Mouse (Mus musculus): ENCODE measurements around the gene Gm20388.
"Not testable (repeated sequence)": the region's sequence is repeated elsewhere in the genome, so short reads cannot be mapped to it uniquely, and the experiment has no call there.

Gene Gm20388

DNA sequence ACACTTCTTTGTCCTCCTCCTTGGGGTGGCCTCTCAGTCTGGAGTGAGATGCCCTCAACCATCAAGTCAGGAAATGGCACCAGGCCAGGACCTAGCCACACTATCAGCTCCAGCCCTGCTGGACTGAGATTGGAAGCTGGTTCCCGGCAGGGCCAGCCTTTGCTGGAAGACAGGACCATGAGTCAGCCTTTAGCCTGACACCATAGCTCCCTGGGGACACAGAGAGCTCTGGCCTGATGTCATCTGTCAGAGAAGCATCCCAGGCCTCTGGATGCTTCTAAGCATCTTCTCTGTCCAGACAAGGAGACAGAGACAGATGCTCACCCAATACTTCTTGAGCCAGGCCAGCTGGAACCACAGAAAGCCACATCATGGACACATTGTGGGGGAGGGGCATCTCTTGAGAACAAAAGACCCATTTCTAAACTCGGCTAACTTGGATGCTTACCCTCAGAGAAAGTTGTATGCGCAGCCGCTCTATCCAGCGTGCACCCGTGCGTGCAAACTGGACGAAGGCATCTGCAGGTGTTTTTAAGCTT, 3499.5 kb downstream of the Gm20388 start:
- no peak for DNase-seq (ENCODE audit: low read depth in 2 of 2, low spot score in 2 of 2)

DNA sequence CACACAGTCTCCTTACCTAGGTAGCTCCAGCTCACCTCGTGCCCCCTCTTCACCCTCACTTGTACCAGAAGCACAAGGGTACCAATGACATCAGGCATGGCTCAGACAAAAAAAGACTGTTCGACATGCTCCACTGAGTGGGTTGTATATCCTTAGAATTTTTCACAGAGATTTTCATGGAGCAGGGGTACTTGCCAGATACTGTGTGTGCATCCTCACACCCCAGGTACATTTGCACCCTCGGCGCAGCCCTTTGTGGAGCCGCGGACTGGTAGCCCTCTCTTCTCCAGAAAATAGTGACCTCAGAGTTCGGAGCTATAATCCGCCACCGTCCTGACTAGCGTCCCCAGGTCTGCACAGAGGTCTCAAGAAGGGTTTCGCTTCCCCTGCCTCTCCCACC, 3500.1 kb downstream of the Gm20388 start:
- no peak for DNase-seq (ENCODE audit: low read depth in 2 of 2, low spot score in 2 of 2)

DNA sequence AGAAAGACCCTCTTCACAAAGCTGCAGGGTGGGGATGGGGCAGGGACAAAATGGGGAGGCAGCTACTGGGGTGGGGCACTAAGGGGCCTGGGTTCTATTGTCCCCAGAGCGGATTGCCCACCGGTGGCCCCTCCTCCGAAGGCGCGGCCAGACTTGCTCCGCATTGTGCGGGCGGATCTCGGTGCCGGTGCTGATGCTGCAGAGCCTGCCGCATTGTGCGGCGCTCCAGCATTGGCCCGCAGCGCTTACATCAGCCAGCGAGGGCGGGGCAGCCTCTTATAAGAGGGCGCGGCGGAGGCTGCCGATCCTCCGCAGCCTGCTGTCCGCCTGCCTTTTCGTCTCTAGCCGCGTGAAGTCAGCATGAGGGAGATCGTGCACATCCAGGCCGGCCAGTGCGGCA, 3500.6 kb downstream of the Gm20388 start, which contains the start of gene Tubb3:
Gene Tubb3, plus strand, starts transcription at position 179 of the 400 bp plus-strand sequence.
- peak; percentile 32 to 43 for DNase-seq (ENCODE audit: low read depth in 2 of 2, low spot score in 2 of 2)

DNA sequence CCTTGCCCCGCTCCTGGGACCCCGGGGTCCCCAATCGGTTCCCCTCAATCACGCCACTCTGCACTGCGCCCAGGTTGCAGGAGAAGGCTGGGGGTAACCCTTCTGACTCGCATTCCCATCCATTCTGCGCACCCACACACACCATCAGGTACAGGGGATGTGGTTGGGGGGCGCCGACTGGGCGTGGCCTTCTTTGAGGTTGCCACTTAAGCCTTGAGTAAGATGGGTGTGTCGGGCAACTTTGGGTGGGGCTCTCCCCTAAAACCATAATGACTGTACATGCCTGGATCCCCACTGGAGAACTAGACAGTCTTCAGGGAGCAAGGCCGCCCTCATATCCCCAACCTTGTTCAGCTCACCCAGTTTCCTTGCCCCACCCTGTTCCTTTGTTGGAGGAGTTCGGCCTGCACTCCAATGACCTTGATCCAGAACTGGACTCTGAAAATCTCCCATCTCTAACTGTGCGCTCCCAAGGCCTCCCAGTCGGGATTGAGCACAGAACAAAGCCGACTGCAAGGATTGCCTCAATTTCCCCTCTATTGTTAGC, 3501.2 kb downstream of the Gm20388 start:
- DNase-seq (ENCODE audit: low read depth in 2 of 2, low spot score in 2 of 2) = no peak

DNA sequence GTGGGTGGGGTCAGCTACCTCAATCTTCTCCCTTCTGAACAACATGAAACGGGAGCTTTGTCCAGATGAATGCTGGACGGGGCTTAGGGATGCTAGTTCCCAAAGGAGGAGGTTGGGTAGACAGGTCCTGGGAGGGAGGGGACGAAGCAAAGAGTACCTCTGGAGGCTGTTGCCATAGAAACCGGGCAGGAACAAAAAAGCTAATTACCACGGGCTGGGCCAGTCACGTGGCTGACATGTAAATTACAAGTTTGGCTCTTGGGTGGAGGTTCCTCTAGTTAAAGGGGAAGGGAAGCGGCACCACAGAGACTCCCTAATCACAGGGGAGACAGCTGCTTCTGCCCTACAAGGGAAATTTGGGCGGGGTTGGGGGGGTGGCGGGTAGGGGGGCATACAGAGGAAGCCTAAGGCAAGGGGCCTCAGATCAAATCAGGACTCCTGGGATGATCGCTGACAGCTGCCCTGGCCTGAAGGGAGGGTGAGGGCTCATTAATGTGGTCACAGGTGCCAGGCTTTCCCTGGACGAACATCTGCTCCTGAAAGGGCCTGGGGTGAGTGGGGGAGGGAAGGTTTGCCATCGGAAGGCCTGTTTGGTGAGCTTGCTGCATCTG, 3502.0 kb downstream of the Gm20388 start:
- peak in 1 of 2 experiments; percentile 37 for DNase-seq (ENCODE audit: low read depth in 2 of 2, low spot score in 2 of 2)

DNA sequence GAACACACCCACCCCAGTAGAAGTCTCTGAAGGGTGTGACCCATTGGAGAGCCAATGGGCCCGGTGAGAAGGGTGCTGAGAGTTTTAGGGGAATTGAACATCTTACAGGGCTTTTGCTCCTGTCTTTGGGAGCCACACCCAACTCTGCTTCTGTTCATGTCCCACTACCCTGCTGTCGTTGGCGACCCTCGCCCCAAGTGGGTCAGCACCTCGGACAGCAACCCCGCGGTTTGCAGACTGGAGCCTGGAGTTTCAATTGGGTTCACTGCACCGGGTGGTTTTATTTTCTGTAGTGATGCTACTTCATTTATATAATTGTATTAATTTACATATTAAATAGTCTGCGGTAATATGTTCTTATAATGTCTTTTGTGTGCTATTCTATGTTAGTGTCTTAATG, 3503.6 kb downstream of the Gm20388 start:
- no peak for DNase-seq (ENCODE audit: low read depth in 2 of 2, low spot score in 2 of 2)

DNA sequence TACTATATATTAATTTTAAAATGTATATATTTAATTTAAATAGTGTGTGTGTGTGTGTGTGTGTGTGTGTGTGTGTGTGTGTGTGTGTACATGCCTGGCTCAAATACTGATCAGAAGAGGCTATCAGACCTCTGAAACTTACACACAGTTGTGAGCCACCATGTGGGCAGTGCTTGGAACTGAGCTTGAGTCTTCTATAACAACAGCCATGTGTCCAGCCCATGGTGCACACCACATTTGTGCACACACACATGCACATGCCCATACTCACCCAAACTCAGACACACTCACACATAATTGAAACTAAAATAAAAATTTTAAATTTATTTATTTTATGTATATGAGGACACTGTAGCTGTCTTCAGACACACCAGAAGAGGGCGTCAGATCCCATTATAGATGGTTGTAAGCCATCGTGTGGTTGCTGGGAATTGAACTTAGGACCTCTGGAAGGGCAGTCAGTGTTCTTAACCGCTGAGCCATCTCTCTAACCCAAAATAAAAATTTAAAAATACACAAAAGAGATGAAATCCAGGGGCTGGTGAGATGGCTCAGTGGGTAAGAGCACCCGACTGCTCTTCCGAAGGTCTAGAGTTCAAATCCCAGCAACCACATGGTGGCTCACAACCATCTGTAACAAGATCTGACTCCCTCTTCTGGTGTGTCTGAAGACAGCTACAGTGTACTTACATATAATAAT, 3504.5 kb downstream of the Gm20388 start:
- not testable (repeated sequence) for DNase-seq (ENCODE audit: low read depth in 2 of 2, low spot score in 2 of 2)

DNA sequence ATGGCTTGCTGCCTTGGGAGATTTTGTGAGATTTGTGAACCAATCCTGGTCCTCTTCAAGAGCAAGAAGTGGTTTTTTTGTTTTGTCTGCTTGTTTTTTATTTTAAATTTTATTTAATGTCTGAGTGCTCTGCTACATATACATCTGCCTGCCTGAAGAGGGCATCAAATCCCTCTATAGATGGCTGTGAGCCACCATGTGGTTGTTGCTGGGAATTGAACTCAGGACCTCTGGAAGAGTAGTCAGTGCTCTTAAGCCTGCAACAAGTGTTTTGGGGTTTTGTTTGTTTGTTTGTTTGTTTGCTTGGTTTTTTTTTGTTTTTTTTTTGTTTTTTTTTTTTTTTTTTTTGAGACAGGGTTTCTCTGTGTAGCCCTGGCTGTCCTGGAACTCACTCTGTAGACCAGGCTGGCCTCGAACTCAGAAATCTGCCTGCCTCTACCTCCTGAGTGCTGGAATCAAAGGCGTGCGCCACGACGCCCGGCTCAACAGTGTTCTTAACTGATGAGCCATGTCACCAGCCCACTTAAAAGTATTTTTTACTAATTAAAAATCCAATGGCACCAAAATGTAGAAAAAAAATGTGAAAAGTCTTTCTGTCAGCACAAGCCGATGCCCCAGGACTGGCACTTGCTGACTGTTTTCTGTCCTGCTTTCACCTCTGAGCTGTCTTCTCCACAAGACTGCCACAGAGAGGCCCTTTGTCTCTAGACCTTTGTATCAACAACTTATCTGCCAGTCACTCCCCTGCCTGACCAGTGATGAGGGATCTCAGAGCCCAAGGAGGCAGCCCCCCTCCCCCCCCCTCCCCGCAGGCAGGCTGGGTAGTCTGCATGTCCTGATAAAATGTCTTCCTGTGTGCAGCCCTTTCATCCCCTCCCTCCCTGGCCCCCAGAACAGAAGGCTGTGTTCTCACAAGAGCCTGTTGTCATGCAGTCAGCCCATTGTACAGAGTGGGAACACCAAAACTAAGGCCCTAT, 3505.6 kb downstream of the Gm20388 start:
- DNase-seq (ENCODE audit: low read depth in 2 of 2, low spot score in 2 of 2) = peak in 1 of 2 experiments; percentile 39

DNA sequence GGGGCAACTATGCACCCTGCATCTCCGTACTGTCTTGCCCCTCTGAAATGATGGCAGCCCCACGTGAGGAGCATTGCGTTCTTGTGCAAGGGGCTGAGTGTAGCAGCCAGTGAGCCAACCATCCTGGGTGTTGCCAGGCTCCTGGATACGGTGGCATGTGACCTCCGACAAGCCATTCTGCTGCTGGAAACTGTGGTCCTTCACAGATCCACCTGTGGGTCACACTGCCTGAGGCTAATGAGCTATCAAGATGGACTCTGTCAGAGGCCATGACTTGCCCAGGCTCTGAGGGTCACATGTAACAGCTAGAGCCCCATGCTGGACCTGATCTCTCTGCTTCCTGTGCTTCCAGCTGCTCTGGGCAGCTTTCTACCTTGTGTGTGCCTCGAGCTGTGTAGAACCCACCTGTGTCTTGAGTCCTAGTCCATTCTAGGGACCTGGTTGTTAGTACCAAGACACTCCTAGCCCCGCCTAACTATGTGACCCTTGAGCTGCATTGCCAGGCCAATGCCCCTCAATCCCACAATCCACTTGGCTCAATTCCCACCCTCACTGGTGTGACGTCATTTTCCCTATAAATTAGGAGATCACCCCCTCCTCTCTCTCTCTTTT, 3506.4 kb downstream of the Gm20388 start:
- no peak for DNase-seq (ENCODE audit: low read depth in 2 of 2, low spot score in 2 of 2)

DNA sequence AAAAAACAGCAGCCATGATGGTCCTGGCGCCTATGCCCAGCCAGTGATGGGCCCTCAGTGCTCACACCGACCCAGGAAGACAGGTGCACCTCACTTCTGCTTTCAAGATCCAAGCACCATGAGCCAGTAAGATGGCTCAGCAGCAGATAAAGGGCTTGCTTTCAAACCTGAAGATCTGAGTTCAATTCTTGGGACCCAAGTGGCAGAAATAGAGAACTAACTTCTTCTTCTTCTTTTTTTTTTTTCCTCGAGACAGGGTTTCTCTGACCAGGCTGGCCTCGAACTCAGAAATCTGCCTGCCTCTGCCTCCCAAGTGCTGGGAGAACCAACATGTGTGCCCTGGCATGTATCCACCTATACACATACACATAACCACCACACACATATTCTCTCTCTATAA, 3509.1 kb downstream of the Gm20388 start:
- no peak for DNase-seq (ENCODE audit: low read depth in 2 of 2, low spot score in 2 of 2)

DNA sequence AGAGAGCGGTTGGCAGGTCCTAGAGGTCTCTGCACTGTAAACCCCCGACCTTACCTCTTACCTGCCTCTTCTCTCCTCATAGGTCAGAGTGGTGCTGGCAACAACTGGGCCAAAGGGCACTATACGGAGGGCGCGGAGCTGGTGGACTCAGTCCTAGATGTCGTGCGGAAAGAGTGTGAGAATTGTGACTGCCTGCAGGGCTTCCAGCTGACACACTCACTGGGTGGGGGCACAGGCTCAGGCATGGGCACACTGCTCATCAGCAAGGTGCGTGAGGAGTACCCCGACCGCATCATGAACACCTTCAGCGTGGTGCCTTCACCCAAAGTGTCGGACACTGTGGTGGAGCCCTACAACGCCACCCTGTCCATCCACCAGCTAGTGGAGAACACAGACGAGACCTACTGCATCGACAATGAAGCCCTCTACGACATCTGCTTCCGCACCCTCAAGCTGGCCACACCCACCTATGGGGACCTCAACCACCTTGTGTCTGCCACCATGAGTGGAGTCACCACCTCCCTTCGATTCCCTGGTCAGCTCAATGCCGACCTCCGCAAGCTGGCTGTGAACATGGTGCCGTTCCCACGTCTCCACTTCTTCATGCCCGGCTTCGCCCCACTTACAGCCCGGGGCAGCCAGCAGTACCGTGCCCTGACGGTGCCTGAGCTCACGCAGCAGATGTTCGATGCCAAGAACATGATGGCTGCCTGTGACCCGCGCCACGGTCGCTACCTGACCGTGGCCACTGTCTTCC, 3510.1 kb downstream of the Gm20388 start:
- no peak for DNase-seq (ENCODE audit: low read depth in 2 of 2, low spot score in 2 of 2)

DNA sequence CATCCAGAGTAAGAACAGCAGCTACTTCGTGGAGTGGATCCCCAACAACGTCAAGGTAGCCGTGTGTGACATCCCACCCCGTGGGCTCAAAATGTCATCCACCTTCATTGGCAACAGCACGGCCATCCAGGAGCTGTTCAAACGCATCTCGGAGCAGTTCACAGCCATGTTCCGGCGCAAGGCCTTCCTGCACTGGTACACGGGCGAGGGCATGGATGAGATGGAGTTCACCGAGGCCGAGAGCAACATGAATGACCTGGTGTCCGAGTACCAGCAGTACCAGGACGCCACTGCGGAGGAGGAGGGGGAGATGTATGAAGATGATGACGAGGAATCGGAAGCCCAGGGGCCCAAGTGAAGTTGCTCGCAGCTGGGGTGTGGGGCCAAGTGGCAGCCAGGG, 3510.7 kb downstream of the Gm20388 start:
- DNase-seq (ENCODE audit: low read depth in 2 of 2, low spot score in 2 of 2) = no peak

DNA sequence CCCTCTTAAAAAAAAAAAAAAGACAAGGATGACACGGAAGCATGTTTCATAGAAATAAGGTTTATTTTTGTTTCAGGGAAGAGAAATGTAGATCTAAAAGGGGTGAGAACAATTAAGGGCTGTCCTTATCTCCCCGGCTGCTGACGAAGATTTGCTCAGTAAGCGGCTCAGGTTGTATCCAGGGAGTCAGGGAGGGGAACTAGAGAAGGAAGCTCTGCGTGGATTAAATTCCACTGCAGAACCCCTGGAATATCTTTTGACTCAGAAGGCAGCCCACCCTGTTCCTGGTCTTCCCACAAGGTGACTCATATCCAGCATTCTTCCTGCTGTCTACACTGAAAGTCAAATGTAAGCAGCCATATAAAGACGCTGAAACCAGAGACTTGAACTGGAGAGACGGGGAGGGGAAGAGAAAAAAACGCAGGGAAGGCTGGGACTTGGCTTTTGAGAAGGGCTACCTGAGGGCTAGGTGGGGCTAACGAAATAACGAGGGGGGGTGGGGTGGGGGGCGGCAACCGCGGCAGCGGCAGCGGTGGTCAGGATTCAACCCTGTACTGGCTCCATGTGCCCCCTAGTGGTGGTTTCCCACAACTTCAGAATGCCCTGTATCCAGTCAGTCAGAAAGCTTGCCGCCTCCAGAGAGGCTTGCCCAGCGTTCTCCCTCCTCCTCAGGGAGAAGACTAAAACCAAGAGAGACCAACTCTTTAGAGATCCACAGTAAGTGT, 3511.6 kb downstream of the Gm20388 start:
- DNase-seq (ENCODE audit: low read depth in 2 of 2, low spot score in 2 of 2) = peak; percentile 44 to 66

DNA sequence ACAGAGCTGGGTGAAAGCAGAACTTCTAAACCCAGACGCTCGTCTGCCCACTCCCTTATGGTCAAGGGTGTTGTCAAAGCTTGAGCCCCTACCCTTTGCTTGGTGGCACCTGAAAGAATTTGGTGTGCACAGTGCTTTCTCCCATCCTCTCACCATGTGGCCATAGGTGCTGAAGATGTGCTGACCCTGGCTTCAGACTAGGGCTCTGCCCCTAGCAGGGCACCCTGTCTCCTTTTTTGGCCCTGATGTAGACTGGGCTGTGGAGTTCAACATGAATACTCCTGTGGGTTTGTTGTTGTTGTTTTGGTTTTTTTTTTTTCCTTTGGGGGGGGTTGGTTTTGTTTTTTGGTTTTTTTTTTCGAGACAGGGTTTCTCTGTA, 3512.1 kb downstream of the Gm20388 start:
- no peak for DNase-seq (ENCODE audit: low read depth in 2 of 2, low spot score in 2 of 2)

DNA sequence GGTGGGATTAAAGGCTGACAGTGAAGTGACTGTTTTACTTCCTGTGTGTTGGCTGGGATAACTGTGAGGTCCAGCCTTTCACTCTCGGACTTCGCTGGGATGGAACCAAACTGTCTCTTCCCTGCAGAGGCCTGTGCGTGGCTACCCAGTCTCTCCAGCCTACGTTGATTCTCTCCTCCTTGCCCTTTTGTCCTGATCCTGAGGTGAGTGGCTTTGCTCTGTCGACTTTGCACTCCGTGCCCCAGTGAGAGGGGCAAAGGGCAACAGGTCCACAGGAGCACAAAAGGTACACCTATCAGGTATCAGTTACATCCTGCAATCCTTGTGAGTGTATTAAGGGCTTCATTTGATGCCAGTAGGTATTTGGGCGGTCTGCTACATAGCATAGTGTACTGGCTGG, 3512.8 kb downstream of the Gm20388 start, which contains the start of gene Def8:
Gene Def8, plus strand, starts transcription at position 87 of the 400 bp plus-strand sequence.
- no peak for DNase-seq (ENCODE audit: low read depth in 2 of 2, low spot score in 2 of 2)

DNA sequence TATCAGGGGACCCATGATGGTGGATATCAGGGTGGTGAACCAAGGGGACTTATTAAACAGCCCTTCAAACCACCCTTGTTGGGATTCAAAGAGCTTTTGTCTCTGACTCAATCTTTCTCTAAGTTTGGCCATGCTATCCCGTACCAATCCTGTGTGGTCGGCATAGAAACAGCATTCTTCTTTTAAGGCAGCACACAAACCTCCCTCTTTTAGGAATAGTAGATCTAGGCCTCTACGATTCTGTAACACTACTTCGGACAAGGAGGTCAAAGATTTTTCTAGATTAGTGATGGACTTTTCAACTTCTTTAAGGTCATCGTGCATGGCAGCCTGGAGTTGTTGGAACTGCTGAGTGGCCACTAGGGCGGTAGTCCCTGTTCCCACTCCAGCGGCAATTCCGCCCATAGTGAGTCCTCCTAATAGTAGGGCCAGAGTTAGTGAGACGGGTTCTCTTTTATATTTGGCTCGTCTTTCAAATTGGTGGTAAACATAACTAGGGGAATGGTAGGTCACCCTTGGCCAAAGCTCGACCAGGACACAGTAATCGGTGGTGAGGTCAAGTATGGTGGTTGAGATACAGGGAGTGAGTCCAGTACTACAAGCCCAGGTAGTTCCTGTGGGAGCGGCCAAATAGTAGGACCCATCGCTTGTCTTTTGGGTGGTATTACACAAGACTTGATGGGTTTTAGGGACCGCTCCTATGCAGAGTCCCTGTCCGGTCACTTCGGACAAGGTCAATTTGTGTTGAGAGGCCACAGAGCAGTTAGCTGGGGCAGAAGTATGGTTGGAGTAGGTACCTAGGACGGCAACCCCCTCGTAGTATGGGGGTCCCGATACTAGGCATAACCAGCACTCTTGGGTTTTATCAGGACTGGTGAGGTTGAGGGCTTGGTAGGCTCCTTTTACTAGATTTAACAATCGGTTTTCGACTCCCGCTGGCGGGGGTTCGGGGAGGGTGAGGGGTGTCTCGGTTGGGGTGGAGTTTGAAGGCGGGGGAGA, 3516.2 kb downstream of the Gm20388 start:
- no peak for DNase-seq (ENCODE audit: low read depth in 2 of 2, low spot score in 2 of 2)

DNA sequence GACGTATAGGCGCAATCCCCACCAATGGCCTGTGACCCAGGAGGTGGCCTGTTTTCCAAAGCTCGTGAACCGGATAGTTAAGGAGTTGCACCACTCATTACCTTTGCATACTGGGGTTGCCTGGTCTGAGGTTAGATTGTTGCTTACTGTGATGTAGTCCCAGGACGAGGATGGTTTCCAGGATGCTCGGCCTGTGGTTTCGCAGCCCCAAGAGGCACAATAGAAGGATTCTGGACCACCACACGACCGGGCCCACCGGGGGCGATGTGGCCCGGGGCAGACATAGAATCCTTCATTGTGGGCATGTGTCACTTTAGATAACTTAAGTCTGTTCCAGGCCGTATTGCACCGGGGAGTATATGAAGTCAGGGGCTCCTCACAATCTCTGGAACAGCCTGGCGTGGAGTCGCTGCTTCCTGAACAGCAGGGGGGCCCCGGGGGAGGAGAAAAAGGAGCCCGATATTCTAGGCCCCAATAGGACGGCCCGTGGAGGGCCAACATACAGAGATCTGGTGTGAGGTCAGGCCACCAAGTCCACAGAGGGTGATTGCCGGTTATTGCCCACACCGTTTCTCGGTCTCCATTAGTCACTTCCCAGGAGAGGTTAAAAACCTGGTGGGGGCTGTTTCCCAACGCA, 3517.1 kb downstream of the Gm20388 start:
- no peak for DNase-seq (ENCODE audit: low read depth in 2 of 2, low spot score in 2 of 2)
